Mouse (Mus musculus) spleen, adult 18-20 months (tissue): Measurements from ENCODE around the gene B3gnt2.

Experiments used
- DNase-seq, 2 experiments: peaks; one replicate each; pipeline ENCODE4 v3.0.0; 2022; ENCODE audit warnings: mixed read lengths in 2 of 2

Gene B3gnt2

GRCm38 (mm10) chr11:22868582-22868981, 7.8 kb upstream of the B3gnt2 start:
- DNase-seq, result no peak

GRCm38 (mm10) chr11:22867691-22868090, 6.9 kb upstream of the B3gnt2 start:
- DNase-seq, result no peak

GRCm38 (mm10) chr11:22865635-22866246, 5.0 kb upstream of the B3gnt2 start:
- no peak for DNase-seq

GRCm38 (mm10) chr11:22864305-22865060, 3.7 kb upstream of the B3gnt2 start:
- no peak for DNase-seq

- no peak for DNase-seq
Measured at GRCm38 (mm10) chr11:22863581-22863980, 2.8 kb upstream of the B3gnt2 start.

GRCm38 (mm10) chr11:22861315-22861714, 554 bp upstream of the B3gnt2 start:
- no peak for DNase-seq

GRCm38 (mm10) chr11:22859633-22860334, 977 bp downstream of the B3gnt2 start:
- DNase-seq, result peak; percentile 82 to 87

- no peak for DNase-seq
Measured at GRCm38 (mm10) chr11:22859301-22859632, 1.5 kb downstream of the B3gnt2 start.

GRCm38 (mm10) chr11:22858441-22859300, 2.1 kb downstream of the B3gnt2 start:
- DNase-seq, result peak; percentile 19 to 48

GRCm38 (mm10) chr11:22857705-22858440, 2.9 kb downstream of the B3gnt2 start:
- peak; percentile 32 to 49 for DNase-seq

GRCm38 (mm10) chr11:22857106-22857704, 3.6 kb downstream of the B3gnt2 start:
- no peak for DNase-seq

- no peak for DNase-seq
Measured at GRCm38 (mm10) chr11:22856371-22856965, 4.3 kb downstream of the B3gnt2 start.

- DNase-seq, result no peak
Measured at GRCm38 (mm10) chr11:22854571-22854970, 6.2 kb downstream of the B3gnt2 start.

GRCm38 (mm10) chr11:22853477-22854157, 7.1 kb downstream of the B3gnt2 start:
- no peak for DNase-seq

GRCm38 (mm10) chr11:22852510-22852909, 8.3 kb downstream of the B3gnt2 start:
- DNase-seq, result no peak

- DNase-seq, result no peak
Measured at GRCm38 (mm10) chr11:22851416-22851815, 9.3 kb downstream of the B3gnt2 start.

- no peak for DNase-seq
Measured at GRCm38 (mm10) chr11:22850077-22850476, 10.7 kb downstream of the B3gnt2 start.

GRCm38 (mm10) chr11:22848649-22849195, 12.0 kb downstream of the B3gnt2 start:
- no peak for DNase-seq

- DNase-seq, result no peak
Measured at GRCm38 (mm10) chr11:22847732-22848648, 12.8 kb downstream of the B3gnt2 start.
